Mouse (Mus musculus): ENCODE results near the gene Serpine1.

Serpine1 gene

GRCm38 (mm10) chr5:137015913-137016312 lies 56.2 kb downstream of the Serpine1 start:
- no peak for DNase-seq (ENCODE audit: low read depth, low spot score)

GRCm38 (mm10) chr5:137012401-137012950 lies 59.6 kb downstream of the Serpine1 start:
- DNase-seq (ENCODE audit: low read depth, low spot score) = no peak
